Mouse (Mus musculus): ENCODE measurements at regions not wholly inside any gene's neighbourhood (a gene's known extent, or its start where the extent isn't known, plus 50 kb on each side); places are given as distances from the start of the nearest gene placed in this dataset.

- WGBS, result 81% methylated on average over 8 of the region's 8 CpGs
Observed at GRCm38 (mm10) chr13:69330412-69331000, 203.0 kb upstream of the Nsun2 start.

DNA sequence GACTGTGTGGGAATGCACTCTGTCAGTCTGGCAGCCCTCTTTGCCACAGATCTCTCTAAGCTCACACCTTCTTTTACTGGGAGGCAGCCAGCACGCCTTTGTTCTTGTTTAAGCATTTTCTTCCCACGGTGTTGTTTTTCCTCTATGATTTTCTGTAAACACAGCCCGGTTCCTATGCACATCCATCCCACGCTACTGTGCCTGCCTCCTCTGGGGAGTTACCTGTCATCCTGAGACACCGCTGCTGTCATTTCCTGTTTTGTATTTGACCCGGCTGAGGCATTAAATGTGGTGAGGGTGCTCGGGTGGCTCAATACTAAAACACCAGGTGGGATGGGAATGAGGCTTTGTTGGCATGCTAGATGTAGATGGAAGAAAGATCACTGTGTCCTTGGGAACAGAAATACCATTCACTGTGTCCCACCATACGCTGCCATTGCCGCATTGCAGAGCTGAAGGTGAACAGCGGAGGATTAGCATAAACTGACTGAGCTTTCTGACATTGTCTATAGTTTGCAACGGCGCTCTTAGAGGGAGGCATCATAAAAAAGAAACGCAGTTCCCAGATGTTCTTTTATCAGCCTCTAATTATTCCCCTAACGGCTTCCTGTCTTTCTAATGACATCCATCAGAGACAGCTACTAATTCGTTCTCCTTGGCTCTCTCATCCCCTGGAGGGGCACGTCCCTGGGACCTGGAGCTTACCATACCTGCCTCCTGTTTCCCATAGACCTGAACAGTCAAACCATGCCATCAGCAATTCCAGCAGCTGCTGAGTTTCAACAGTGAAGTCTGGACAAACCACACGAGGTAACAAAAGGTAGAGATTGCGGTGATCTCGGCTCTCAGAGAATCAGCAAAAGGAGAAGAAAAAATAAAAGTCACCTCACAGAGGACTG, 201.8 kb upstream of the Nsun2 start:
- no peak for ATAC-seq (ENCODE audit: insufficient number of reproducible peaks, low FRiP score, low TSS enrichment, low read depth)
- Histone ChIP-seq H3K4me2 (no peak overlapping the region), H3K36me3 (no peaks in the 10 kb centered on the region), H3K27ac (no peak overlapping the region), H3K9me3 (no peaks in the 10 kb centered on the region), H3K4me1 (no peaks in the 10 kb centered on the region), H3K9ac (no peak overlapping the region), H3K4me3 (no peak overlapping the region), H3K27me3 (no peaks in the 10 kb centered on the region)
- 30% methylated on average over 19 of the region's 19 CpGs for WGBS

More at GRCm38 (mm10) chr13:69330412-69331000, 203.0 kb upstream of the Nsun2 start:
- no peak overlapping the region for H3K4me3 ChIP-seq
- H3K27ac ChIP-seq, result no peak overlapping the region
- H3K9ac ChIP-seq, result no peak overlapping the region
- no peak overlapping the region for H3K4me2 ChIP-seq
- no peaks in the 10 kb centered on the region for H3K27me3 ChIP-seq
- H3K4me1 ChIP-seq, result no peaks in the 10 kb centered on the region
- no peaks in the 10 kb centered on the region for H3K36me3 ChIP-seq
- no peaks in the 10 kb centered on the region for H3K9me3 ChIP-seq
- ATAC-seq (ENCODE audit: insufficient number of reproducible peaks, low FRiP score, low TSS enrichment, low read depth), result no peak

DNA sequence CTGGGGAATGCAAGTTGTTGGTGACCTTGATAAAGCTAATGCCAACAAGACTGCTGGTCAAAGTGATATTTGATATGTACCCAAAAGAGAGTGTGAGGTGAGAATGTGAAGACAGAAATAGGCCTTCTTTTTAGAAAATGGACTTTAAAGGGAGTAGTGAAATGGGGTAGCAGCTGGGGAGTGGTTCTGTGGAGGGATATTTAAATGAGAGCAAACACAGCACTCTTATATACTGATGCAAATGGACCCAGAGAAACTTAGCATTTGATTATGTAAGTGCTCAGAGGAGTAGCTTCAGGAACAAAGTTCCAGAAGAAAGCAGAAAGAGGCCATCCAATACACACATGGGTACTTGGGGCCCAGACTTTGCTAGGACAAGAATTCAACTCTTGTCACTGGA, 189.7 kb upstream of the Nsun2 start:
- no peaks in the 10 kb centered on the region for H3K27me3 ChIP-seq
- ATAC-seq (ENCODE audit: insufficient number of reproducible peaks, low FRiP score, low TSS enrichment, low read depth), result no peak
- H3K9me3 ChIP-seq, result no peaks in the 10 kb centered on the region
- no peaks in the 10 kb centered on the region for H3K36me3 ChIP-seq
- no peak overlapping the region for H3K27ac ChIP-seq
- no peak overlapping the region for H3K4me2 ChIP-seq
- H3K9ac ChIP-seq, result no peak overlapping the region
- no peak overlapping the region for H3K4me3 ChIP-seq
- H3K4me1 ChIP-seq, result no peaks in the 10 kb centered on the region

DNA sequence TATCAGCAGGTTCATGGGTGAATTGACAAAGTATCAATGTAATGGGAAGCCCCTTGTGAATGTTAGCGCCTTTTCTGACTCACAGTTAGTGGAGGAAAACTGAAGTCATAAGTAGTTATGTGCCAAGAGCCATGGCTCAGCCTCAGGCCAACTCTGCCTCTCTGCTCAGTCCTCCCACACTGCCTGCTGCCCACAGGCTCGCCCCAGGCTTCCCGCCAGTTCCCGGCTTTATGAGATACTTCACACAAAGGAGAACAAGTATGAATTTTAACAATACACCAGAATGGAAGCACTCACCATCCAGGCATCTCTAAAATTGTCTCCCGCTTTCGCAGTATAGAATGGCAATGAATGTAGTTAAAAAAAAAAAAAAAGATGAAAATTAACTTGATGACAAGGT, 176.1 kb upstream of the Nsun2 start:
- H3K27me3 ChIP-seq, result no peaks in the 10 kb centered on the region
- H3K4me2 ChIP-seq, result no peak overlapping the region
- no peaks in the 10 kb centered on the region for H3K36me3 ChIP-seq
- H3K4me3 ChIP-seq, result no peak overlapping the region
- H3K9me3 ChIP-seq, result no peaks in the 10 kb centered on the region
- no peaks in the 10 kb centered on the region for H3K4me1 ChIP-seq
- H3K27ac ChIP-seq, result no peak overlapping the region
- no peak overlapping the region for H3K9ac ChIP-seq
- WGBS, result 85% methylated on average over 6 of the region's 6 CpGs
- ATAC-seq (ENCODE audit: insufficient number of reproducible peaks, low FRiP score, low TSS enrichment, low read depth), result no peak

DNA sequence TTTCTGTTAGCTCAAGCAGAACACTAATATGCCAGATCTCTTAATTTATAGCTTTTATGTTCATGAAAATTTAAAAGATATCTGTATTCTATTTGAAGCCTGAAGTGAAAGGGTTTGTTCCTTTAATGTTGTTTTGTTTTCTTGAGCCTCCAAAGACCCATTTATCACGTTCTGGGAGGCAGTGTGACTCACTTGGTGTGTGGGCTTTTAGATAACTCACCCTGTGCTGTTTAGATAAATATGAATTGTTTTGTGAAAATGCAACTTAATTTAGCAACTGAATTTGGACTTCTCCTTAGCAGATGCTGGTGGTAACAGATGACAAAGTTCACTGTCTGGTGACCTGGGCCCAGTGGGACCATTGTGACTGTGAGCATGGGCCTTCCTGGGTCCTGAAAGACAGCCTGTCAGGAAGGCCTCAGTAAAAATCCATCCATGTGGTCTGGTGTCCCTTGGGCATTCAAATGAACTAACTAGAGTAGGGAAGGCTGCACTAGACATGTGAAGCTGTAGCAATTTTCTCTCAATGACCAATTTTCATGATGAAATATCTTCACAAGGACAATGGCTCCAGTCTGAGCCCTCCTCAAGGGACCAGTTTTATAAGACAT, 167.6 kb upstream of the Nsun2 start:
- H3K4me1 ChIP-seq, result no peaks in the 10 kb centered on the region
- no peaks in the 10 kb centered on the region for H3K36me3 ChIP-seq
- H3K9ac ChIP-seq, result no peak overlapping the region
- no peak overlapping the region for H3K4me3 ChIP-seq
- 60% methylated on average over 1 of the region's 1 CpGs for WGBS
- no peak for ATAC-seq (ENCODE audit: insufficient number of reproducible peaks, low FRiP score, low TSS enrichment, low read depth)
- no peak overlapping the region for H3K27ac ChIP-seq
- H3K27me3 ChIP-seq, result no peaks in the 10 kb centered on the region
- no peak overlapping the region for H3K4me2 ChIP-seq
- H3K9me3 ChIP-seq, result no peaks in the 10 kb centered on the region

GRCm38 (mm10) chr13:69373101-69373815, 160.3 kb upstream of the Nsun2 start:
- H3K27ac ChIP-seq, result no peak overlapping the region
- H3K9me3 ChIP-seq, result no peaks in the 10 kb centered on the region
- WGBS, result 73% methylated on average over 6 of the region's 6 CpGs
- ATAC-seq (ENCODE audit: insufficient number of reproducible peaks, low FRiP score, low TSS enrichment, low read depth), result no peak
- no peak overlapping the region for H3K4me3 ChIP-seq
- no peak overlapping the region for H3K9ac ChIP-seq
- H3K4me2 ChIP-seq, result no peak overlapping the region
- no peaks in the 10 kb centered on the region for H3K4me1 ChIP-seq
- no peaks in the 10 kb centered on the region for H3K36me3 ChIP-seq
- H3K27me3 ChIP-seq, result no peaks in the 10 kb centered on the region

GRCm38 (mm10) chr13:69373816-69374142, 159.8 kb upstream of the Nsun2 start:
- Histone ChIP-seq H3K27me3 (no peaks in the 10 kb centered on the region), H3K9ac (no peak overlapping the region), H3K4me3 (no peak overlapping the region), H3K9me3 (no peaks in the 10 kb centered on the region), H3K36me3 (no peaks in the 10 kb centered on the region), H3K4me1 (no peaks in the 10 kb centered on the region), H3K27ac (no peak overlapping the region), H3K4me2 (no peak overlapping the region)
- WGBS, result 69% methylated on average over 1 of the region's 1 CpGs
- no peak for ATAC-seq (ENCODE audit: insufficient number of reproducible peaks, low FRiP score, low TSS enrichment, low read depth)

DNA sequence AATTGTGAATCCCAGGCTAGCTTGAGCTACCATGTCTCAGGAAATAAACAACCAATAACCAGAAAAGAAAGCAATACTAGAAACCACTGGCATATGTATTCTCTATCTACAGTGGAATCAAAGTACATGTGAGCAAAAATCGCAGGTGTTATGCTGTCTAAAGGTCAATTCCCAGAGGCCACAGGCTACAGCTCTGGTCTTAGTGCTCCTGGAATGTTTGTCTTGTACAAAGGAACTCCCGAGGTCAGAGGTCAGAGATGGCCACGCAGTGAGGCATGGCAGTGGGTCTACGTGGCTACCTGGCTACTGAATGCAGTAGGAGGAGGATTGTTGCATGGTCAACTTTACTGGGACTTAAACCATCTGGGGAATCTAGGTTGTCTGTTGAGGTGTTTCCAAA, 153.1 kb upstream of the Nsun2 start:
- WGBS, result 72% methylated on average over 4 of the region's 4 CpGs
- ATAC-seq (ENCODE audit: insufficient number of reproducible peaks, low FRiP score, low TSS enrichment, low read depth), result no peak
- no peak overlapping the region for H3K9ac ChIP-seq
- no peak overlapping the region for H3K4me3 ChIP-seq
- H3K27me3 ChIP-seq, result no peaks in the 10 kb centered on the region
- H3K4me1 ChIP-seq, result no peaks in the 10 kb centered on the region
- H3K4me2 ChIP-seq, result no peak overlapping the region
- H3K9me3 ChIP-seq, result no peaks in the 10 kb centered on the region
- H3K36me3 ChIP-seq, result no peaks in the 10 kb centered on the region
- no peak overlapping the region for H3K27ac ChIP-seq

- H3K4me2 ChIP-seq, result no peak overlapping the region
- H3K9me3 ChIP-seq, result no peaks in the 10 kb centered on the region
- H3K36me3 ChIP-seq, result no peaks in the 10 kb centered on the region
- no peak overlapping the region for H3K27ac ChIP-seq
- no peaks in the 10 kb centered on the region for H3K4me1 ChIP-seq
- H3K4me3 ChIP-seq, result no peak overlapping the region
- no peak overlapping the region for H3K9ac ChIP-seq
- no peak for ATAC-seq (ENCODE audit: insufficient number of reproducible peaks, low FRiP score, low TSS enrichment, low read depth)
- H3K27me3 ChIP-seq, result no peaks in the 10 kb centered on the region
Observed at GRCm38 (mm10) chr13:69384767-69385166, 148.8 kb upstream of the Nsun2 start.

GRCm38 (mm10) chr13:69392917-69393827, 140.4 kb upstream of the Nsun2 start:
- no peaks in the 10 kb centered on the region for H3K36me3 ChIP-seq
- no peak overlapping the region for H3K27ac ChIP-seq
- no peaks in the 10 kb centered on the region for H3K9me3 ChIP-seq
- no peak for ATAC-seq (ENCODE audit: insufficient number of reproducible peaks, low FRiP score, low TSS enrichment, low read depth)
- WGBS, result 75% methylated on average over 11 of the region's 11 CpGs
- no peak overlapping the region for H3K4me3 ChIP-seq
- H3K9ac ChIP-seq, result no peak overlapping the region
- H3K4me1 ChIP-seq, result no peaks in the 10 kb centered on the region
- H3K4me2 ChIP-seq, result no peak overlapping the region
- no peaks in the 10 kb centered on the region for H3K27me3 ChIP-seq

DNA sequence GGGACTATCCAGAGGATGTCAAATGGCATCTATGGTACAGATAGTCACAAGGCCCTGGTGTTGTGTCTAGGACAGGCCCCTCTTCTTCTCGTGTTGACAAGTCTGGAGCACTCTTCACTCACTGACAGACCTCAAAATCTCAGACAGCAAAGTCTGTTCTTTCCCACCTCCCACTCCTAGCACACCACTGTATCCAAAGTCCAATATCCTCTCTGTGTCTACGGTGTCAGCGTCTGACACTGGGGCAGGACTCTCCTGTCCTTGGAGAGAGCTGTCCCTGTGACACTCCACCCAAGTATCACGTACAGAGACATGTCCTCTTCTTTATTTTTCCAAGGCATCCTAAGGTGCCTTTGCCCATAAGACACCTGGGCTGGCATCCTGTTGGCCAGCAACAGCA, 139.0 kb upstream of the Nsun2 start:
- H3K4me1 ChIP-seq, result no peaks in the 10 kb centered on the region
- no peak for ATAC-seq (ENCODE audit: insufficient number of reproducible peaks, low FRiP score, low TSS enrichment, low read depth)
- 83% methylated on average over 4 of the region's 4 CpGs for WGBS

More for the DNA sequence above, 139.0 kb upstream of the Nsun2 start:
- H3K36me3 ChIP-seq, result no peaks in the 10 kb centered on the region
- H3K27me3 ChIP-seq, result no peaks in the 10 kb centered on the region
- no peak overlapping the region for H3K27ac ChIP-seq
- H3K4me2 ChIP-seq, result no peak overlapping the region
- H3K4me3 ChIP-seq, result no peak overlapping the region
- no peaks in the 10 kb centered on the region for H3K9me3 ChIP-seq
- H3K9ac ChIP-seq, result no peak overlapping the region

All from limb, embryonic 15.5 days (tissue).